Mouse (Mus musculus) megakaryocyte, embryonic 14.5 days (primary cell): Measurements from ENCODE around the gene Uvssa.

Experiments
- FLI1 ChIP-seq: IDR thresholded peaks from 2 replicates; pipeline ENCODE4 v1.6.1; 2012; ENCODE audit warnings: low read length, inconsistent platforms, mixed read lengths
- GATA1 ChIP-seq: IDR thresholded peaks from 3 replicates; pipeline ENCODE4 v1.6.1; 2012; ENCODE audit warnings: mixed read lengths, low read length, inconsistent platforms, borderline replicate concordance

DNA sequence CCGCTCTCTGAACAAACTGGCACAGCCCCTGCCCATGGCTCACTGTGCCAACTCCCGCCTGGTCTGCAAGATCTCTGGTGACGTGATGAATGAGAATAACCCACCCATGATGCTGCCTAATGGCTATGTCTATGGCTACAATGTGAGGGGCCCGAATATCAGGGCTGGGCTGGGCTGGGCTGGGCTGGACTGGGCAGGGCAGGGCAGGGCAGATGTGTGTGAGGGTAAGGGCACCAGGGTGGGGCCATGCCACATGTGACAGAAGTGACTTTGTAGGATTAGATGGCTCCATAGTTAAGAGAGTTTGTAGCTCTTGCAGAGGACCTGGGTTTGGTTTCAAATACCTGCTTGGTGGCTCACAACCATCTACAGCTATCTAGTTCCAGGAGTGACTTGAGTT lies 6.7 kb upstream of the Uvssa start:
- TF ChIP-seq GATA1, result no peak
- TF ChIP-seq FLI1, result no peak
